Mouse (Mus musculus) heart, adult 11 months (tissue): ENCODE results near the gene Abcg2.
"Not testable (repeated sequence)": the region's sequence is repeated elsewhere in the genome, so short reads cannot be mapped to it uniquely, and the experiment has no call there.

Experiments used
- DNase-seq: peaks from one replicate; pipeline ENCODE4 v3.0.0; 2022

Abcg2 gene

DNA sequence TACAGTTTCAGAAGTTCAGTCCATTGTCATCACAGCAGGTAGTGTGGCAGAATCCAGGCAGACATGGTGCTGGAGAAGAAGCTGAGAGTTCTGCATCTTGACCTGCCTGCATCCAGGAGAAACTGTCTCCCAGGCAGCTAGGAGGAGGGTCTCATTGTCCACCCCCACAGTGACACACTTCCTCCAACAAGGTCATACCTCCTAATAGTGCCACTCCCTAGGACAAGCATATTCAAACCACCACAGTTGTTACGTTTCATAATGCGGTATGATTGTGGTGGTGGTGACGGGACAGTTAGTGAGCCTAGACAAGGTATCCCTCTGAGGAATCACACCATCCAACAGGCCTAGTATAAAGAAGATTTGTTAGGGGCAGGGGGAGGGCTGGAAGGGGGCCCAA is at the start of gene Abcg2:
TSS of gene Abcg2 (plus strand) at position 301 of the 400 bp plus-strand sequence.
- DNase-seq: not testable (repeated sequence)

DNA sequence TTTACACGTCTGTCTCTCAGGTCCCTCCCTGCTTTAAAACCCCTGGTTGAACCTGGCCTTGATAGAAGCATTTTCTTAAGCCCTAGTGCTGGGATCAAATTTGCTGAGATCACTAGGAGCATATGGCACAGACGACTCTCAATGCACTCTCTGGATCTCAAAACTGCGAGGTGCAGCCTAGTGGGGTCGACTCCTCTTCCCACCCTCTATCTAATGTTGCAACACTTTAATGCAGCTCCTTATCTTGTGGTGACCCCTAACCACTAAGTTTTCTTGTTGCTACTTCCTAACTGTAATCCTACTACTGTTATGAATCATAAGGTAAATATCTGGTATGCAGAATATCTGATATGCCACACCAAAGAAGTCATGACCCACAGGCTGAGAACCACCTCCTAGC is 44.1 kb upstream of the Abcg2 start:
- not testable (repeated sequence) for DNase-seq

DNA sequence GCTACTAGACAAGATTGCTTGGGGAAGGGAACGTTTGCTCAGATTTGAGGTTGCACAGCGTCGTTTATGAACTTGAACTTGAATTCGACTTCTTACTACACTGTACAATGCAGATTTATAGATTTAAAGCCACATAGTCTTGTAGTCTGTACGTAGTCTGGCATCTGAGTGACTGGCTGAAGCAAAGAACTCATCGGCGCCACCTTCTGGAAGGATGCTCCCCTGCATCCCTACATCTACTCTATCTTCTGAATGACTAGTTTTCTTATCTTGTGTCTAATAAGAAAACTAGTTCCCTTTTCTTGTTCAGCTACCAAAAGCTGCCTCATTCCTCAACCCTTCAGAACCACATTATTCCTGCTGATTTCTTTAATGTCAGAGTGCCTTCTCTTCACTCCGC is 41.5 kb upstream of the Abcg2 start:
- not testable (repeated sequence) for DNase-seq

DNA sequence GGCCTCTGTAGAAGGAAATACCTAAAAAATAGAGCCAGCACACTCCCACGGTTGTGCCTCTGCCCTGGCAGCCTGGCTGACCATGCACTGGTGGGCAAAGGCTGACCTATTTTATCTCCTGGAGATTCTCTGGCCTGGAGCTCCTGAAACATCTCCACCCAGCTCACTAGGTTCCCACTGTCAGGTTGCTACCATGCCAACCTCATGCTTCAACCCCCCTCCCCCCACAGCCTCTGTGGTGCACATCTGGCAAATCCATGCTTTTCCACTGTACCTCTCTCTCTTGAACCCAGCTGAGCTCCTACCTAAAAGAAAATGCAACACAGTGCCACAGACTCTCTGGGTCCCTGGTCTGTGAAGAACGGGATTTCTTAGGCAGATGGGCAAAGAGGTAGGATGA is 39.4 kb upstream of the Abcg2 start:
- DNase-seq: not testable (repeated sequence)

DNA sequence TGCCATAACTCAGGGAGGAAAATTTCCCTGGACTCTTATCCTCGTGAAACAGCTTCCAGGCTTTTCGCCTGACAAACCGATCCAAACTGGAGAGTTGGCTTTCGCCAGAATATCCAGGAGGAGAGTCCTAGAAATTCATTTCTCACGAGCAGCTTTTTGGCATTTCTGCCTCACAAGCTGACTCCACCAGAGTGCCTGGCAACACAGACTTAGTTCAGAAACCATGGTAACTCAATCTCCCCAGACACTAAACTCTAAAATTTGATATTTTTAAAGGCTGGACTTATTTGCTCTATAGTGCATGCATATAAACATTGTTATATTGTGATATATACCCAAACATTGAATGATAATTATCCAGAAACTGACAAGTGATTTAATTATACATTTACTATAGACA is 38.3 kb upstream of the Abcg2 start:
- DNase-seq: not testable (repeated sequence)

DNA sequence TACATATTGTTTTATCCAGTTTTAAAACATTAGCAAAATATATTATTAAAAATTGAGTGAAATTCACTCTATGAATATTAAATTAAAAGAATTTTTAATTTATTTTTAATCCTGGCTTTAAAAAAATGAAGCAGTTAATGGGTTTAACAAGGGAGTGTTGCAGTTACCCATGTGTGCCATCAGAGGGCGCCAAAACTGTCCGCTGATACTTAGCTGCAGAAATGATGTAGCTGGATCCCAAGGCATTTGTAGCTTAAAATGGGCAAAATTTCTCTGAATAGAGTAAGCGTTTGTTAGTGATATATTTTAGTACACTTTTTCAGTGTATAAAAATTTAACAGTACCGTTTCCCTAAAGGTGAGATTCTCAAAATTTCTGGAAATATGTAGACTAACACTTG is 37.5 kb upstream of the Abcg2 start:
- no peak for DNase-seq

DNA sequence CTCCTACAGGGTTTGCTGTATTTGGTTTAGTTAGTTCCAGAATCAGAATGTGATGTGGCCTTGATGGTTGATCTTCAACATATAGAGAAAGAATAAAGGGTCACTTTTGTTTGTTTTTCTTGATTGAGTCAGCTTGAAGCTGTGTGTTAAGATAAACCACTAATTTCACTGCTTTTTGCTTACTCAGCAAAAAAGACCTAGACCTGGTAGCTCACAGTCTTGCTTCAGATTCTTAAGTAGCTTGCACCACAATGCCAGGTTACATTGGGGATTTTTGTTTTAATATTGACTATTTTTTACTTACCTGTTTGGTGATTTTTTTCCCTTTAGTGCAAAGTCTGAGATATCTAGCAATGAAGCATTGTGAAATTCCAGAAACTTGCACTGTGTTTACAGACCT is 30.5 kb upstream of the Abcg2 start:
- DNase-seq: not testable (repeated sequence)

DNA sequence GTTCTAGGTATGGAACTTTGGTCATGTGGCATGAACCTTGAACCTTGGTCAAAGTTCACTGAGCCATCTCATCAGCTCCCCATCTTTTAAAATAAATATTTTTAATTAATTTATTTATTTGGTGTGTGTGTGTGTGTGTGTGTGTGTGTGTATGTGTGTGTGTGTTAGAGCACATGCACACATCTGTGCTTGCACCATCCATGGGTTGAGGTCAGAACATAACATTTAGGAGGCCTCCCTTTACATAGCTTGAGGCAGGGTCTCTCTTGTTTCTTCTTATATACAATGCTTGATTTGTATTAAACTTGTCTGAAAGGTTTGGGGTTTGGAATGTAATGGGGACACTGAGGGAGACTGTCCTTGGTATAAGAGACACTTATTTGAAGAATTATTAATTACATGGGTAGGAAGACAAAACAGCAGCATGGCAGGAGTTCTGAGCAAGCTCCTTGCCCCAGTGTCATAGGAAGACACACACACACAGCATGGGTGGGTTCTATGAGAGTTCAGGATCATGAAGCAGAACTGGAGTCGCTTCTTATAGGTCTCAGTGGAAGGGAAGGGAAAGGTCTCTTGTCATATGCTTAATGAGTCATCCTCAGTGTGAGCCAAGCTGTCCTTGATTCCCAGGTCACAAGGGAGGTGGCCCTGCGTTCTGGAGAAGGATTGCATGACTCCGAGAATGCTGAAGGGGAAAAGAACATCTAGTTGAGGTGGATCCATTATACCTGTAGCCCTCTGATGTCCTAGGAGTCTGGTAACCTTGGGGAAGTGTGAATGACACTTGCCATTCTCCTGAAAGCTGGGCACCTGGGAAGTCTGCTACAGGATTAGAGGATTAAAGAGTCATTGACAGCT is 9.9 kb downstream of the Abcg2 start:
- DNase-seq: peak; percentile 90

DNA sequence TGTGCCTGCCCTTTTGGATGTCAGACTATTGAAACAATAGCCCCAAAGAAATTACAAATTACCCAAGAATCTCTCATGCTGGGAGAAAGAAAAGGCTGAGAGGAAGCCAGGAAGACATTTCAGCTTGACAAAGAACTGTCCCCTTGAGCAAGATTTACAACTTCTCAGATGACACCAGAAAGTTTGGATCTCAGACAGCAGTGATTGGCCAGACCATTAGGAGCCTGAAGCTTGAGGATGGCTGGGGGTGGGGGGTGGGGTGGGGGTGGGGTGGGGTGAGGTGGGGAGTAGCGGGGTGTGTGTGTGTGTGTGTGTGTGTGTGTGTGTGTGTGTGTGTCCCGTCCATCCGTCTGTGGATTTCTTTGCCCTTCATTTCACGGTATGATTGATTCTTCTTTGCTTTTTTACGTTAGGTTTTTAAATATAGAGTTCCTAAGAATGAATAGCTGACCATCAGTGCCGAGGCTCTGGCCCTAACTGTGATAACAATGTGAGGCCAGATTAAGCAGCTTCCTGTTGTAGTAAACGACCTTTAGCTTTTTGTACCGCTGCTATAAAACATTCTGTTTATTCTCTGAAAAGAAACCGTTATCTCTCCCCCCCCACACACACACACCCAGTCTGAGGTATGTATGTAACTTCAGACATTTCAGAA is 11.4 kb downstream of the Abcg2 start:
- not testable (repeated sequence) for DNase-seq

DNA sequence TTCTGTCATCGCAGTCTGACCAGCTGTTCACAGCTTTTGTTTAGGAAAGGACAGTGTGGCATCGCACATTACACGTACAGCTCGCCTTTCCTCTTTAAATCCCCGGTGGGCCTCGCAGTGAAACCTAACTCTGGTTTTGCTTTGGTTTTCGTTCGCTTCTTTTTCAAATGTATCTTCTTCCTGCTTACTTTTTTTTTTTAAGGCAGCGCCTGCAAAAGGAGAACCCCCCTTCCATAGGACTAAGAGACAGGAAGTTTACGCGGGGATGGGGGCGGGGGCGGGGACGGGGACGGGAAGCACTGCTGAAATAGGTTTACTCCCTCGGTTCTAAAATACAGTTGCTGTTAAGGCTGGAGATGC is 12.0 kb downstream of the Abcg2 start:
- peak; percentile 93 for DNase-seq

DNA sequence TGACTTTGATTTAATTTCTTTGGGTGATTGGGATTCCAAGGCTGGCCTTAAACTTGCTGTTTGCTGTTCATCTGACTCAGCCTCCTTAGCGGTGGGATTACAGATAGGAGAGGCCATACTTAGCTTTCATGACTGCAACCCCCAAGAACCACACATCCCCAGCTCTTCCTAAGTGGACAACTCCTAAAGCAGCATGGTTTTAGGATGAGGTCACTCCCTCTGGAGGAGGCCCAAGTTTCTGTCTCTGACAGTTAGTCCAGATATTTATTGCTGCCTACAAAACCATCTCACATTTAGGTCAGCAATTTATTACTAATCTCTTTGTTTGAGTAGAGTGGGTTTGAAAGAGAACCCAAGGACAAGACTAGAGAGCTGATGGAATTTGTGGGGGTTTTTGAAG is 17.8 kb downstream of the Abcg2 start:
- not testable (repeated sequence) for DNase-seq

DNA sequence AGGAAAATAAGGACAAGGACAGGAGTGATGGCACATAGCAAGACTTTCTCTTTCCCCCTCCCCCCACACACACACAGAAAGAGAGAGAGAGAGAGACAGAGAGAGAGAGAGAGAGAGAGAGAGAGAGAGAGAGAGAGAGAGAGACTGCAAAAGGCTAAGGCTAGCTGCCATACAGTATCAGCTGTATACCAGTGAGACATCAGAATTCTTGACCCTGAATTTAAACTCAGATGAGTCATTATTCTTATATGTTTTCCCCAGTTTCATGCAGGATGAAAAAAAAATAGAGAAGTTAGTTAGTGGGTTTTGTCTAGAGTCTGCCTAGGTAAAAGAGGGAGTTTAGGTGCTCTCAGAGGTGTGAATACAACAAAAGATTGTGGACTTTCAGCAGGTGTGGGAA is 18.7 kb downstream of the Abcg2 start:
- not testable (repeated sequence) for DNase-seq

DNA sequence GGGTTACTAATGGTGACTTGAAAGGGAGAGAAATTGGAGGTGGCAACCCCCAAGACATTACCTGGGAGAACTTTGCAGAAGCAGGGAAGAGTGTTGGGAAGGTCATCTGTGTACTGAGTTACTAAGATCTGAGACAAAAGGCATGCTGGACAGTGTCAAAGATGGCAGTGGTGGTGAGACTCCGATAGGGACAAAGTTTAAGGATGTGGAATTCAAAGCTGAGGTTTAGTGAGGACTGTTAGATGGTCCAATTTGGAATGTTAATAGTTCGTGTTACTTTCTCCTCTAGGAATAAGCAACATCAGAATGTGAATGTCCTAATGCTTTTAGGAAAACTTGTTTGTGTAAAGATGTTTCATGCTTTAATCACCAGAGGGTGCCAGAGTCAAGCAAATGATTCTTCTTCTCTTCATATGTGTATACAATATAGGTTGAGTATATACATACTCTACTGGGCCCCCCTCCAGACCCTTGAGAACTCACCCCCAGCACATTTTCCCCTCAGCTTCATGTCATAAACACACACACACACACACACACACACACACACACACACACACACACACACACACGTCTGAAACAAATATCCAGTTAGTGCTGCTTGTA is 19.3 kb downstream of the Abcg2 start:
- DNase-seq: not testable (repeated sequence)

DNA sequence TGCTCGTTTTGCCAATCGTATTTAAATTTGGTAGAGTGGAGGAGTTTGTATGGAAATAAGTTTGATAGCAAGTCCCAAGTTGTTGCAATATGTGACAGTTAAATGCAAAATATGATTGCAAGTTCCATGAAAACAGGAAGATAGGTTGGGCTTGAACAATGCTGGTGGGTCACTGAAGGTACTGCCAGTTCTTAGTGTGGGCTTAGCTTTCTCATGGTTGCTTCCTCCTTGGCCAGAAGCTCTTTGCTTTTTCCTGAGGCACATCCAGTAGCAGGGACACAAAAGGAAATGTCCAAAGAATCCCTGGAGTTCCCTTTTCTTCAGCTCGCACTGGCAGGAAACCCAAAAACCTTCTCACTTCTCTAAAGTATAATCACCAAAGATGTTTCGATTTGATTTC is 22.3 kb downstream of the Abcg2 start:
- DNase-seq: peak; percentile 96

DNA sequence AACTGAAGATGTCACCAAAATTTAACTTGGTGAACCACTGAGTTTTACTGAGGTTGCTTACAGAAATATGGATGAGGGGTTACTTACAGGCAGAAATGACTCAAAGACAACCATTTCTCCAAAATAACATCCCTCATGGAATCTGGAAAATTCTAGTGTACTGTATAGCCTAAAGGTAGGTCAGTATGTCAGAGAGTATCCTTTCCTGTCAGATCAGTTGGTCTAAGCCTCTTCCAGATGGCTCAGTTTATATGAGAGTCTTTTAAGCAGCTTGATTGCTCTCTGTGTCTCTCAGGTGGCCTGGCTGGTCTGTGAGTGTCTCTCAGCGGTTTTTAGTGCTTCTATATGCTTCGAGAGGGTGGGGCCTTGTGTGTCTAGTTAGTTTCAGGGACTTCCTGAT is 24.1 kb downstream of the Abcg2 start:
- DNase-seq: no peak

DNA sequence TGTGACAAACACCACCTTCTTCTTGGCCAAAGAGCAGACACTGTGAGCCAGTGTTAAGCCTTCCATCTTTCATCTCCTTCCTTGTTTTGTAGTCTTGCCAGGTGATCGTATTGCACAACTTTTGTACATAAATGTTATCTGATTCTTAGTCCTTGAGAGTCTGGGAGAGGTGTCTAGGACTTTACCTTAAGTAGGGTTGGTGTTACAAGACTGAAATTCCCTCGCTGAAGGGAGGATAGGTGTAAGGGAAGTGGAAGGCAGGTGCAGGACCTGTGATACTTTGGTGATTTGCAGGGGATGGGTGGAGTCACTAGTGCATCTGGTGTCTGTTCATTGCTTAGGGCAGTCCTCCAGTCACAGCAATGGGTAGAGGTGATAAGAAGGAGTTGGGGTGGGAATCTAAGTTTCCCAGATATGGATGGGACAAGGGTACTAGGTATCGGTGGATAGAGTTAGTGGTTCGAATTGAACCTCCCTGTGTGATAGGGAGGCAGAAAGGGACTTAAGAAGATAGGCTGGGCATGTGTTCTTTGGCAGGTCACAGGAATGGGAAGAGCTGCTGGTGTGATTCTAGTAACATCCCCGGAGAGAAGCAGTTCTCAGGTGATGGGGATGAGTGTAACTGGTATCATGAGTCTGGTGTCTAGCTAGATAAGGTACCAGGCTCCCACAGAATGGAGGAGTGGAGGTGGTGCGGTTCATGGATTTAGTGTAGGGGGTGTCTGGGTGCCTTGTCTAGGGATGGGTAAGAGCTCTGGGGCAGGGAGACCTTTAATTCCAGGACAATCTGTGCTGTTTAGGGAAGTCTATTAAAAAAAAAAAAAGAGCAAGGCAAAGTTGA is 25.8 kb downstream of the Abcg2 start:
- DNase-seq: no peak

DNA sequence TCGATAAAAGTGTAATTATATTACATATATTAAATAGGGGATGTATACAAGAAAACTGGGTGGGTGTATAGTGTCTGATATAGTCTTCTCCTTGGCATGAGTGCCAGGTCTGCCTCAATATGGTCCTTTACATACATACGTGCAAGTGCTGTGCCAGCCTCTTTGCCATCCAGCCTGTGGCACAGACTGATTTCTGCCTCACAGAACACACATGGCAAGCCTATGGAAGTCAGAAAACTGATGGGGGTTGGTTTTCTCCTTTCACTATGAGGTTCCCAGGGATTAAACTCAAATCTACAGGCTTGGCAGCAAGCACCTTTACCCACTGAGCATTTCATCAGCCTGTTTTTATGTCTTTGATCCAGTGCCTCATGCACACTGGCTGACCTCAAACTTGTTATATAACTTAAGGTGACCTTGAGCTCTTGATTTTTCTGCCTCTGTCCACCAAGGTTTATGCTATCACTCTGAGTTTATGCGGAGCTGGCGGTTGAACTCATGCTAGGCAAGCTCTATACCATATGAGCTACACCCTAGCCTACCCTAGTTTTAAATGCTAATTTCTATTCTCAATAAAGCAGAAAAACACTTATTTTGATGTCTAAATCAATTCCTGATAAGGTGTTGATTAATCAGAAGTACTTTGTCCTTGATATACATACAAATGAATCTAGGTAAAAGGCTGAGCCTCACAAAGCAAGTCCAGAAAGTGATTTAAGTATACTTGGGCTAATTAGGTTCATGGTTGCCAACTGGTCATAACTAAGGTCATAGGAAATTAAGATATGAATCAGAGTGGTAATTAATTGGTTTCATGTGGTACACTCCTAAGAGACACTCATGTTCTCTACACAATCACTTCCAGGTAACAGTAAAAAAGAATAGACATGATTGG is 26.7 kb downstream of the Abcg2 start:
- peak; percentile 92 for DNase-seq

DNA sequence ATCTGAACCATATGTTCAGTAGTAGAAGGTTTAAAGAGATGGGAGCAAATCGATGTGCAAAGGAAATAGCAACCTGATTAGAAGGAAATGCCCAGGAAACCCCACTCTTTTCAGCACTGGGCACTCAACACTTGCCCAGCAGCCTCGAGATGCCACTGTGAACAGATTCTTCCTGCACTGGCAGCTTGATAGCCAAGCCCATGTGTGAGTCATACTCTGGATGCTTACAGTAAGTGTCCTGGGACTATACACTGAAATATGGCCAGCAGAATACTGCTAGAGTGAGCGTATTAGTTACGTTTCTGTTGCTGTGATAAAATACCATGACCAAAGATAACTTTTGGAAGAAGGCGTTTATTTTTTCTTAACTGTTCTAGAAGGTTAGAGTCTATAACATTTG is 39.8 kb downstream of the Abcg2 start:
- no peak for DNase-seq

DNA sequence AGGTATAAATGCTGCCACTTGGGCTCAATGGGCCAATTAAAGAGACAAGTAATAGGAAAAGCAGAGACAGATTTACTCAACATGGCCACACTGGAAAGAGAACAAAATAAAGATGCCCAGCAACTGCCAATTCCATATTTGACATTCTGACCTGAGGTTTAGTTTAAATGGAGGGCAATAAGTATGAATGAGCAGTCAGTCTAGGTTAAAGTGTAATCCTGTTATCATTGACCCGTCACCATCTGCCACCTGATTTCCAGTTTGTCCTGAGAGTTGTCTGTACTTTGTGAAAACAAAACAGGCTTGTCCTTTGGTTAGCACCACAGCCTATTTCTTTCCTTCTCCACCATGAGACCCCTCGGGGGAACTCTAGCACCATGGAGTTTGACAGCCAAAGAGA is 44.9 kb downstream of the Abcg2 start:
- no peak for DNase-seq

DNA sequence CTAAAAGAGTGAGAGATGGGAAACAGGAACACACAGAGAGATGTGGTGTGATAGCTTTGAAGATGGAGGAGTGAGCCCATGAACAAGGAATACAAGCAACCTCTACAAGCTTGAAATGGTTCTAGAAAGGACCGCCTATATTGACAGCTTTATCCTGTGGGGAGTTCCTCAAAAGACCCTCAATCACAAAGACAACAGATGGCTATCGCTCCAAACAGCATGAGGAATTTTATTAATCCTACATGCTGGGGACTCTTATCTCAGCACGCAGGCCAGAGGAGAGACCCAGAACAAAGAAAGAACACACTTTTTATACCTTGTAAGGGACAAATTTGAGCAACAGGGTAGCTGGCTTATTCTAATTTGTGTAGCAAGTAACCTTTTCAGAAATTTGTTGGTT is 48.1 kb downstream of the Abcg2 start:
- DNase-seq: no peak

DNA sequence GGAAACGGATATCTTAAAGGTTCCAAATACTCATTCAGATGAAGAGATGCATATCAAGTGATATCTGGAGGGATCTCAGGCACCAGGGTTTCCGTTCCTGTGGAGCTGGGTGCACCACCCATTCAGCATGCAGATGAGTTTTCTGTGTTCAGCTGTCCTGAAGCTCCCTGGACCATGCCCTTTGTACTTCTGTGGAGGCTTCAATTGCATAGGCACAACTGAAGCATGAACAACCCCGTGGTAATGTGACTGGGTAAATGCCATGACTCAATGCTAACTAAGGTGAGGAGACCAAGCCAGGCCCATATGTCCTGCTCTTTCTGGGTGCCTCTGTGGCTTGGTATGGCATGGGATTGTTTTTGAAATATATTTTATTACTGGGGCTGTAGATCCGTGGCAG is 49.4 kb downstream of the Abcg2 start:
- no peak for DNase-seq

DNA sequence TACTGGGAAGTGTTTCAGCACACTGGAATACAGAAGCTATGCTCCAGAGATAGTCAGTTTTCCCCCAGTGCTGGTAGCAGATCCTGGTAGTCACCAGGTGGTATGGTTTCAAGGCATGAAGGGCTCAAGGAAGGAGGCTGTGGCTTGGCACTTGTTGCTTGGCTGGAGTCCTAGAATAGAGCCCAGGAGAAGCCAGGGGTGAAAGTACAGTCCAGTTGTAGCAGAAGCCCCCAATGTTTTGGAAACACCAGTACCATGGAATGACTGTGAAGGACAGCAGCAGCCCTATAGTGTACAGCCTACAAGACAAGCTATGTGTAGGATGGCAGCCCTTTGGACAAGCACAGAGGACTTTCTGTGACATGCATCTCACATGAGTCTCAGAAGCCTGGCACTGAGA is 54.2 kb downstream of the Abcg2 start:
- DNase-seq: no peak
